Mouse (Mus musculus) adrenal gland, adult 2 months (tissue): Measurements from ENCODE around the gene Phactr4. TPM values are rescaled to one million over a fixed set of nuclear protein-coding genes. Genes with fewer than 3 reads are reported as not detected.

Experiments used
- DNase-seq: peaks from one replicate; pipeline ENCODE4 v3.0.0; 2021
- microRNA-seq, 2 experiments: library from miRNA; unstranded; fragments of <30 nt; microRNA quantifications; one replicate each; pipeline ENCODE4 v1.2.0; 2021
- polyA plus RNA-seq: library from polyadenylated mRNA; depleted of rRNA; stranded (reverse); fragments of >200 nt; gene quantifications from 2 replicates; pipeline ENCODE4 v1.2.3, GENCODE M21; 2012; rRNA removed
- total RNA-seq, 2 experiments: library from RNA; stranded (reverse); gene quantifications; 2 replicates each; pipeline ENCODE4 v1.2.3; 2021

The Phactr4 gene
- total and polyA plus RNA-seq, 3 experiments, result 12.5 to 79.3 (median 47.0) TPM

DNA sequence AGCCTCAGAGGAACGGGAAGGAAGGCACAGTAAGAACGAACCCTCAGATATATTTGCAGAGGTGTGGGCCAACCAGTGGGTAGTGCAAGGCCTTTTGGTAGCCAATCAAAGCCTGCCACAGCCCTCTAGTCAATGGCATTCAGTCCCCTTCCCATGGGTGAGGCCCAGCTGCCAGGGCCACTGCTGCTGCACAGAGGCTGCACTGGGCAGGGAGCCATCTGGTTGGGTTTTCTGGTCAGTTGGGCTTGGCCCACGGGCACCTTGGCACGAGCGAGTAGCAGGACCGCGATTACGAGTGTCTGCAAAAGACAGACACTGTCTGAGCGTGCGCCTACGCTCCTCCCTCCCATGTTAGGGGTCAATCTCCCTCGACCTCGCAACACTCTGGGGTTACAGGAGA, 83.3 kb downstream of the Phactr4 start:
- DNase-seq, result peak; percentile 71

DNA sequence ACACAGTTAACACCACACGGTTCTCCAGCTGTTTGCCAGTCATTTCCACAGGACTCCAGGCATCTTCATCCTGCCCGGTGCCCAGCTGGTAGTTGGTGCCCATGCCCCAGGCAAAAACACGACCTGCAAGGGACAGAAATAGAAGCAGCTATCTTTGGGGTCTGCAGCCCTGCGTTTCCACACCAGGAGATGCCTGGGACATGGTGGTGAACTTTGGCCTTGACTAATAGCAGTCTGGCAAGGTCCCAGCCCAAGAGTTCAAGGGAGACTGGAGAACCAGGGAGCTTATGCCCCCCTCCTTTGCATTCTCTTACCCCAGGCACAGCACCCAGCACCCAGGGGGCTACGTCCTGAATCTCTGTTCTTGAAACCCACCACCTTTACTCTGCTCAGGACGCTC, 89.4 kb downstream of the Phactr4 start:
- DNase-seq, result no peak

GRCm38 (mm10) chr4:132331960-132332359, 90.3 kb downstream of the Phactr4 start:
- DNase-seq, result no peak

- no peak for DNase-seq
Measured at GRCm38 (mm10) chr4:132329835-132330354, 92.4 kb downstream of the Phactr4 start.

DNA sequence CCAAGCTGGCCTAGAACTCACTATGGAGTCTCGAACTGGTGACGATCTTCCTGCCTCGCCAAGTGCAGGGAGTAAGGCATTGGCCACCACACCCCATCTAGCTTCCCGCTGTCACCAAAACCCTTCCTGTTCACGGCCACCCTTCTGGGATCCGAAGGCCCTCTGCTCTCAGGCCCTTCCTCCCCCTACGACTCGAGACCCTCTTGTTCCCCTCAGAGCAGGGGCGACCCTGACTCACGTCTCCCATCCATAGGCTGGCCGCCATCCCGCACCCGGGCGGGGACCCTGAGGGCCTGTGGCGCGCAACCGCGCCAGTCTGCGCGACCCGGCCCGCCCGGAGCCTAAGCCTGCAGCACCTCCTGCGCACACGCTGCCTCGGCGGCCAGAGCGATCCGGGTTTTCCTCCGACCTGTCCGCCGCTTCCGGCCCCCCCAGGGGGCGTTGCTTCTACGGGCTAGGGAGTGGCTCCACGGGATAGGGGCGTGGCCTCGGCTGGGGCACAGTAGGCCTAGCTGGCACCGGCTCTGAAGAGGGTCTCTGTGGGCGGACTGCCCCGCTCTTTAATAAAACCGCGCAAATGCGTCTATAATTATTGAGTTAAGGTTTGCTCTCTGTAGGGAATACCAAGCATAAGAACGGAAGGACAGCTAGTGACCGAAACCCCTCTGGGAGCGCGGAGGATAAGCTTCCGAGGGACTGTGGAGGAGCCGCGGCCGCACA, 93.0 kb downstream of the Phactr4 start, which contains the start of gene Trnau1ap:
TSS of gene Trnau1ap (minus strand) at position 424 of the 720 bp plus-strand sequence.
- peak; percentile 94 for DNase-seq

DNA sequence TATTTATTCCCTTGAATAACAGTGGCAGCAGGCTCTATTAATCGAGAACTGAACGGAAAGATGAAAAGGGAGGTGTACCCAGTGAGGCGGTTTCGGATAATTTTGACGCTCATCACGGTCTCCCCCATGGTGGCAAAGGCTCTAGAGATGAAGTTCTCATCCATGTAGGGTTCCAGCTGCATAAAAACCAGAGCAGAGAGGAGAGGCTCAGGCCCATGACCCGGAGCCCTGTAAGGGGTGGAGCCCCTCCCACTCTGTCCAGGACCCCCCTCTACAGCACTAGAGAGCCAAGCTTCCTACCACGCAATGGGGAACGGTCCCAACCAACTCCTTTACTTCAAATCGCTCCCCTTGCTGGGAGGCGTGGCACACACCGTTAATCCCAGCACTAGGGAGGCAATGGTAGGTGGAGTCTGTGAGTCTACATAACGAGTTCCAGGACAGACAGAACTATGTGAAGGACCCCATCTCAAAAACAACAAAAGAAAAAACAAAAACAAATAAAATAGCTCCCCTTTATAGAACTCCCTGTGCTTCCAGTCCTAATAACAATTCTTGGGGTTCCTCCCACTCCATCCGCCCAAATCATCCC, 93.8 kb downstream of the Phactr4 start:
- no peak for DNase-seq

GRCm38 (mm10) chr4:132326481-132326880, 95.8 kb downstream of the Phactr4 start:
- DNase-seq, result no peak

- DNase-seq, result peak; percentile 53
Measured at GRCm38 (mm10) chr4:132315711-132316110, 106.6 kb downstream of the Phactr4 start.

DNA sequence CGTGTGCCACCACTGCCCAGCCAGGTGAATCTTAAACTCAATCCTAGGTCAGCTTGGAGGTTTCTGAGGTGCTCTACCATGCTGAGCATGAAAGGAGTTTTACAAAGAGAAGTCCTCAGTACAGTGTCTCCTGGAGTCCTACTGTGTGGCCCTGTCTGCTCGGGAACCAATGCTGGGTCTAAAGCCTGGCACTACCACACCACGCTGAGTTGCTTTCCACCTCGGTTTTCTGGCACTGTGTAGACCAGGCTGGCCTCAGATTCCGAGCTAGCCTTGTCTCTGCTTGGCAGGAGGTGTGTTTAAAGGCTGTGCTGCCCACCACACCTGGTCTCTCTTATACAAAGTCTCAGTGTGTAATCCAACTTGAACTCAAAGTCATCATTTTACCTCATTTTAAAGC, 109.7 kb downstream of the Phactr4 start:
- DNase-seq, result no peak

- DNase-seq, result no peak
Measured at GRCm38 (mm10) chr4:132311801-132312200, 110.5 kb downstream of the Phactr4 start.

DNA sequence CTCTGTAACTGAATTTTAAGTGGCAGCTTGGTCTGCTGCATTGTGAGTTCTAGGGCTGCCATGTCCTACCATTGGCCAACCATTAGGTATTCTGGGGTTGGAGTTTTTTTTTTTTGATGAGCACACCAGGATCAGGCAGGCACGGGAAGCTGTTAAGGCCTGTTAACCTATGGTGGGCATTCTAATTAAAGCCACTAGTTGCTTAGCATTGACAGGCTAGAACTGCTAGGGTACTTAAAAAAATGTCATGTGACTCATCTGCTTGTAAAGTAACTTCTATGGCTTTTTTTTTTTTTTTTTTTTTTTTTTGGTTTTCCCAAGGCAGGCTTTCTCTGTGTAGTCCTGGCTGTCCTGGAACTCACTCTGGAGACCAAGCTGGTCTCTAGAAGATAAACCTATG, 111.1 kb downstream of the Phactr4 start:
- no peak for DNase-seq

GRCm38 (mm10) chr4:132309849-132310472, 112.3 kb downstream of the Phactr4 start:
- peak; percentile 57 for DNase-seq

DNA sequence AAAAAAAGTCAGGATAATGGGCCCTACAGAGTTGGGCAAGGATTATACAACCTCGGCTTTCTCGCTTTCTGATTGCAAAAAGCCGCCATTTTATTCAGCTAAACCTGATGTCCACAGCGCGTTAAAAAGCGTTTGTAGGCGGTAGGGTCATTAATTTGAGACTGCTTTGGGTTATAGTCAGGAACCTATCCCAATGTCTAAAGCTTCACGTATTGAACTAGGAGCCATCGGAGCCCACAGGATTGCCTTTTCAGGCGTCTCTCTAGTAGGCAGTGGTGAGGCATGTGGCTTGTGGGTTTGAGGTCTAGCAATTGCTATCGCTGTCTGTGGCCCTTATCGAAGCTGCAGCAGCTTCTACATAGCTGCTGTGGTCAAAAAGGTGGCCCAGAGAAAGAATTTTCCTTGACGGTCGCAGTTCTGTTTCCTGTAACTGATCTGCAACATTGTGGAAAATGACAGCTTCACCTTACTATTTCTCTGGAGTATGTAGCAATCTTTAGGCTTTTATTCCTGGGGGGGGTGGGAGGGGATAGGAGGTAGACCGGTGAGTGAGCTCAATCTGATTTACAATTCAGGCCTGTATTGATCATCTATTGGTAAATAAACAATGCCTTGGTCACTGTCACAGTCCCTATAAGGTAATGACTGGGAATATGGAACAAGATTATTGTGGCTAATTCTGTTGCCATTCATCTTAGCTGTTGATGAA, 113.0 kb downstream of the Phactr4 start:
- DNase-seq, result peak; percentile 30

DNA sequence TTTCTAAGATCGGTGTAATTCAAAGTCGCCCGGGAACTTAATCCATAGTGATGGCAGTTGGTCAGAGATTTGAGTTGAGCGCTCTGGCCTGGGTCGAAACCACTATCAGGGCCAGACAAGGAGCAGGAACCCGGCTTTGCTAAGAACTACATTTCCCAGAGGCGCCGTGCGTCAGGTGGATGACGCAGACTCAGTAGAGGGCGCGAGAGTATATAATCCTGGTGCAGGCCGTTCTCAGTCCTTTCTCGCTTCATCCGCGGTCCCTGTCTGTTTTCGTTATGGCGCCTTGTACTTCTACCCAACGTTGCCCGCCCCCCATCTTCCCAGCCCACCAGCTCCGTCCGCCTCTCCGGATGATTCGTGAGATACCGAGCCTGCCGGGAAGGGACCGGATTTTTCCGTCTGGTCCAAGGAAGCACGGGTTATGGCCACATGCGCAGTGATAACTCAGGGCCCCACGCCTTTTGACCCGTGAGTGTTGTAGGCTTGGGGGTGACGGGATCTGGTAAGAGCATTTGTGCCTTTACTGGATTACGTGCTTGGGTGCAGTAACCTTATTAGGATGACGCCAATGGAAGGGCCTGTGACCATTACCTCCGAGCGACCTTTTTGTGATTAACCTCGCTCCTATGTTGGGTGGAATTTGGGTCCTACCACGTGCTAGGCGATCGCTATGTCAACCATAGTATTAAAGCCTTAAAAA, 113.7 kb downstream of the Phactr4 start:
- DNase-seq, result peak; percentile 93

DNA sequence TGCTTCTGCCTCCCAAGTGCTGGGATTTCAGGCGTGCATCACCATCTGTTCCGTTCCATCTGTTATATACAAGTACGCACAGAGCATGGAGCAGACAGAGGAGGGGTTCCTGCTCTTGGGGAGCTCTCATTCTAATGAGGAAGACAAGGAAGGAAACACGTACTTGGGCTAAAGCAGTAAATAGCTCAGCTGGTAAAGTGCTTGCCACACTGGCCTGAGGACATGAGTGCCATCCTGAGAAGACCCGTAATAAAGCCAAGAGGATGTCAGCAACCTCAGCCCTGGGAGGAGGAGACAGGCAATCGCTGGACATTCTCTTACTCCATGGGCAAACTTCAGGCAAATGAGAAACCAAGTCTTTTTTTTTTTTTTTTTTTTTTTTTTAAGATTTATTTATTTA, 116.3 kb downstream of the Phactr4 start:
- DNase-seq, result no peak

Small RNA genes lying within 50 kb of the gene (microRNA-seq; reads per million reads assigned to microRNA genes)
- 0 reads per million in 2 experiments for gene Gm25707

Other genes starting within 250 kb of the Phactr4 start
- gene Ythdf2, start 210.2 kb downstream of the Phactr4 start, total RNA-seq, result 10 to 100 TPM; 48.5 to 64.4 TPM
- gene Ythdf2, start 210.2 kb downstream of the Phactr4 start, polyA plus RNA-seq, result 17.2 and 19.9 TPM in 2 replicates
- 10 to 100 TPM; 16.2 to 19.5 TPM for gene Gmeb1, start 160.9 kb downstream of the Phactr4 start, total RNA-seq
- gene Gmeb1, start 160.9 kb downstream of the Phactr4 start, polyA plus RNA-seq, result 8.5 and 12.2 TPM in 2 replicates
- 10 to 100 TPM; 28.3 to 41.5 TPM for gene Taf12, start 148.1 kb downstream of the Phactr4 start, total RNA-seq
- 1.5 and 2.5 TPM in 2 replicates for gene Taf12, start 148.1 kb downstream of the Phactr4 start, polyA plus RNA-seq
- gene Rab42, start 119.1 kb downstream of the Phactr4 start, total RNA-seq, result 1 to 10 TPM; 1.4 to 3.0 TPM
- gene Rab42, start 119.1 kb downstream of the Phactr4 start, polyA plus RNA-seq, result 3.2 and 3.3 TPM in 2 replicates
- 10 to 100 TPM; 31.6 to 36.4 TPM for gene Trnau1ap, start 93.0 kb downstream of the Phactr4 start, total RNA-seq
- gene Trnau1ap, start 93.0 kb downstream of the Phactr4 start, polyA plus RNA-seq, result 14.9 and 16.5 TPM in 2 replicates
- gene Rcc1, start 68.9 kb downstream of the Phactr4 start, total RNA-seq, result 10 to 100 TPM; 12.4 to 16.9 TPM
- gene Rcc1, start 68.9 kb downstream of the Phactr4 start, polyA plus RNA-seq, result 4.3 TPM in 2 replicates
- 1 to 10 TPM; 7.1 to 7.9 TPM for gene Med18, start 41.4 kb upstream of the Phactr4 start, total RNA-seq
- 1.5 and 2.2 TPM in 2 replicates for gene Med18, start 41.4 kb upstream of the Phactr4 start, polyA plus RNA-seq
- gene Sesn2, start 88.0 kb upstream of the Phactr4 start, total RNA-seq, result 10 to 100 TPM; 15.6 to 32.1 TPM
- gene Sesn2, start 88.0 kb upstream of the Phactr4 start, polyA plus RNA-seq, result 16.3 and 20.1 TPM in 2 replicates
- 100 to 1,000 TPM; 369 to 456 TPM for gene Atpif1, start 111.2 kb upstream of the Phactr4 start, total RNA-seq
- gene Atpif1, start 111.2 kb upstream of the Phactr4 start, polyA plus RNA-seq, result 31.5 and 38.6 TPM in 2 replicates
- 100 to 1,000 TPM in 1 of 2 experiments, 10 to 100 TPM in 1; 93.2 to 112 TPM for gene Dnajc8, start 113.1 kb upstream of the Phactr4 start, total RNA-seq
- gene Dnajc8, start 113.1 kb upstream of the Phactr4 start, polyA plus RNA-seq, result 8.5 and 11.2 TPM in 2 replicates
- gene Ptafr, start 141.6 kb upstream of the Phactr4 start, total RNA-seq, result 1 to 10 TPM in 1 of 2 experiments, under 1 TPM in 1; 0.98 to 3.2 TPM
- 1.6 and 2.2 TPM in 2 replicates for gene Ptafr, start 141.6 kb upstream of the Phactr4 start, polyA plus RNA-seq
- gene Eya3, start 216.5 kb upstream of the Phactr4 start, total RNA-seq, result 10 to 100 TPM; 26.0 to 43.2 TPM
- gene Eya3, start 216.5 kb upstream of the Phactr4 start, polyA plus RNA-seq, result 12.0 and 14.7 TPM in 2 replicates